Mouse (Mus musculus) neural tube, embryonic 13.5 days (tissue): Measurements from ENCODE around the gene Prkcb. TPM values are rescaled to one million over a fixed set of nuclear protein-coding genes. Genes with fewer than 3 reads are reported as not detected.

Source experiments
- ATAC-seq: fragments of 200-750 bp; cut with Nextera tagmentation; 2 replicates; pipeline ENCODE4 v1.8.0; 2017; ENCODE audit warnings: low read depth, mild to moderate bottlenecking, moderate TSS enrichment, moderate library complexity
- H3K27ac ChIP-seq: fragments of 300-500 bp; sonication (generic); replicated peaks from 2 replicates; pipeline ENCODE4 v1.5.1; 2015; ENCODE audit warnings: moderate library complexity, mild to moderate bottlenecking, inconsistent platforms
- H3K27me3 ChIP-seq: fragments of 300-500 bp; sonication (generic); 2 replicates; pipeline ENCODE4 v1.6.1; 2015; ENCODE audit warnings: mild to moderate bottlenecking, inconsistent platforms
- H3K36me3 ChIP-seq: fragments of 300-500 bp; sonication (generic); 2 replicates; pipeline ENCODE4 v1.6.1; 2015; ENCODE audit warnings: mild to moderate bottlenecking, inconsistent platforms
- H3K4me1 ChIP-seq: fragments of 300-500 bp; sonication (generic); replicated peaks from 2 replicates; pipeline ENCODE4 v1.6.1; 2015; ENCODE audit warnings: inconsistent platforms
- H3K4me2 ChIP-seq: fragments of 300-500 bp; sonication (generic); 2 replicates; pipeline ENCODE4 v1.6.1; 2015; ENCODE audit warnings: inconsistent platforms, mild to moderate bottlenecking, moderate library complexity
- H3K4me3 ChIP-seq: fragments of 300-500 bp; sonication (generic); 2 replicates; pipeline ENCODE4 v1.5.1; 2015; ENCODE audit warnings: mild to moderate bottlenecking, inconsistent platforms
- H3K9ac ChIP-seq: fragments of 300-500 bp; sonication (generic); 2 replicates; pipeline ENCODE4 v1.6.1; 2015; ENCODE audit warnings: moderate library complexity, mild to moderate bottlenecking, inconsistent platforms
- H3K9me3 ChIP-seq: fragments of 300-500 bp; sonication (generic); 2 replicates; pipeline ENCODE4 v1.6.1; 2016; ENCODE audit warnings: inconsistent platforms
- WGBS: fragments of 180-500 bp; shearing (Covaris S2); methylation state at CpG from one replicate; pipeline ENCODE4 v1.1.7; 2015; 5-methylcytosine and 5-hydroxymethylcytosine counted together
- polyA plus RNA-seq: library from polyadenylated mRNA; unstranded; fragments of >200 nt; fragmentation: Nextera tagmentation; extraction: Ambion mirVana; gene quantifications from 2 replicates; pipeline ENCODE4 v1.2.1, GENCODE M21; 2015

The Prkcb gene
- polyA plus RNA-seq, 1 experiment from 2014 or later: 52.9 TPM

- H3K27me3 ChIP-seq: no peaks in the 10 kb centered on the region
- H3K27ac ChIP-seq: no peak overlapping the region
- no peak overlapping the region for H3K4me3 ChIP-seq
- H3K9me3 ChIP-seq: no peaks in the 10 kb centered on the region
- WGBS: 85% methylated on average over 7 of the region's 7 CpGs
- H3K9ac ChIP-seq: no peak overlapping the region
- no peaks in the 10 kb centered on the region for H3K36me3 ChIP-seq
- H3K4me2 ChIP-seq: no peak overlapping the region
- no peak for ATAC-seq
- no peaks in the 10 kb centered on the region for H3K4me1 ChIP-seq
These were observed 31.8 kb upstream of the Prkcb start for GRCm38 (mm10) chr7:122256722-122257121.

DNA sequence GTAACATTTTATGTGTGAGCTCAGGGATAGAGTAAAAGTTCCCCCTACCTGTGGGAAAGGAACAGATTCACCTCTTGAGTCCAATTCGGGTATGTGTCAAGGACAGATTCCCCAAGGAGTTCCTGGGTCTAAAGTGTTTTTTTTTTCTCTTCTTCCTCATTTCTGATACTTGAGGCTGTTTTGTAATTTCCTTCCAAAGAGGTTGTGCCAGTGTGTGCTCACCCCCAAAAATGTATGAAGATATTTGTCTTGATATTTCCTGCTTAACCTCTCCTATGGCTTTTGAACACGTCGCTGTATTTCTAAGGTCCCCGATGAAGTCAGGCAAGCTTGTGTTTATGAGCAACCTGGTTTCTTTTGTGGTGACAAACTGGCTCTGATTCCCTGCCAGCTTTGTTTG lies 30.0 kb upstream of the Prkcb start:
- Histone ChIP-seq H3K4me2 (no peak overlapping the region), H3K9me3 (no peaks in the 10 kb centered on the region), H3K27me3 (no peaks in the 10 kb centered on the region), H3K9ac (no peak overlapping the region), H3K4me1 (no peaks in the 10 kb centered on the region), H3K36me3 (no peaks in the 10 kb centered on the region), H3K4me3 (no peak overlapping the region), H3K27ac (no peak overlapping the region)
- 80% methylated on average over 4 of the region's 4 CpGs for WGBS
- no peak for ATAC-seq

GRCm38 (mm10) chr7:122260055-122260602 lies 28.4 kb upstream of the Prkcb start:
- Histone ChIP-seq H3K36me3 (no peaks in the 10 kb centered on the region), H3K27ac (no peak overlapping the region), H3K4me3 (no peak overlapping the region), H3K27me3 (no peaks in the 10 kb centered on the region), H3K4me1 (no peaks in the 10 kb centered on the region), H3K9me3 (no peaks in the 10 kb centered on the region), H3K4me2 (no peak overlapping the region), H3K9ac (no peak overlapping the region)
- ATAC-seq: no peak
- 89% methylated on average over 5 of the region's 5 CpGs for WGBS

DNA sequence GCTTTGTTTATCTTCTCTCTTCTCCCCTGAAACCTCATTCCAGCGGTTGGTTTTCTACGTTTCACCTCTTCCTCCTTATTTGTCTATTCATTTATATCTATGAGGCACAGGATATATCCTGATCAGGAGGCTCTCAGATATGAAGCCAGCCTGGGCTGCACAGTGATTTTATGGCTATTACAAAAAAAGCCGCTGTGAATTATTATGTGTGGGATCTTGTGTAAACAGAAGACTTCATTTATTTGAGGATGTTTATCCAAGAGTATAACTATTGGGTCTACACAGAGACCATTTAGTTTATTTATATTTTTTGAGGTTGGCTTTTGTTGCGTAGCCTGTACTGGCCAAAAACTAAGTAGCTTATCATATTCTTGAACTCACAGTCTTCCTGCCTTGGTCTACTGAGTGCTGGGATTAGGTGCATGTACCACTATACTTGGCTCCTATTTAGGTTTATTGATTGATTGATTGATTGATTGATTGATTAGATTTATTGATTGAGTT lies 19.5 kb upstream of the Prkcb start:
- WGBS: 90% methylated on average over 4 of the region's 4 CpGs
- Histone ChIP-seq H3K27me3 (no peaks in the 10 kb centered on the region), H3K4me3 (no peak overlapping the region), H3K4me2 (no peak overlapping the region), H3K27ac (no peak overlapping the region), H3K9me3 (no peaks in the 10 kb centered on the region), H3K9ac (no peak overlapping the region), H3K4me1 (no peaks in the 10 kb centered on the region), H3K36me3 (no peaks in the 10 kb centered on the region)
- no peak for ATAC-seq

- H3K27me3 ChIP-seq: no peaks in the 10 kb centered on the region
- no peak overlapping the region for H3K27ac ChIP-seq
- no peak overlapping the region for H3K9ac ChIP-seq
These were observed 16.2 kb upstream of the Prkcb start for GRCm38 (mm10) chr7:122272334-122272733.

GRCm38 (mm10) chr7:122279580-122279979 lies 9.0 kb upstream of the Prkcb start:
- Histone ChIP-seq H3K4me1 (no peaks in the 10 kb centered on the region), H3K27ac (no peak overlapping the region), H3K36me3 (no peaks in the 10 kb centered on the region), H3K4me2 (no peak overlapping the region), H3K9ac (no peak overlapping the region), H3K4me3 (no peak overlapping the region), H3K9me3 (no peaks in the 10 kb centered on the region), H3K27me3 (0 out of 2 replicates have a peak, but pooled peaks cover 3% of the 10 kb centered on the region)
- no peak for ATAC-seq
- WGBS: 85% methylated on average over 9 of the region's 9 CpGs

More at GRCm38 (mm10) chr7:122272334-122272733, 16.2 kb upstream of the Prkcb start:
- 90% methylated on average over 2 of the region's 2 CpGs for WGBS
- Histone ChIP-seq H3K4me2 (no peak overlapping the region), H3K4me1 (no peaks in the 10 kb centered on the region), H3K9me3 (no peaks in the 10 kb centered on the region), H3K4me3 (no peak overlapping the region), H3K36me3 (no peaks in the 10 kb centered on the region)
- no peak for ATAC-seq

DNA sequence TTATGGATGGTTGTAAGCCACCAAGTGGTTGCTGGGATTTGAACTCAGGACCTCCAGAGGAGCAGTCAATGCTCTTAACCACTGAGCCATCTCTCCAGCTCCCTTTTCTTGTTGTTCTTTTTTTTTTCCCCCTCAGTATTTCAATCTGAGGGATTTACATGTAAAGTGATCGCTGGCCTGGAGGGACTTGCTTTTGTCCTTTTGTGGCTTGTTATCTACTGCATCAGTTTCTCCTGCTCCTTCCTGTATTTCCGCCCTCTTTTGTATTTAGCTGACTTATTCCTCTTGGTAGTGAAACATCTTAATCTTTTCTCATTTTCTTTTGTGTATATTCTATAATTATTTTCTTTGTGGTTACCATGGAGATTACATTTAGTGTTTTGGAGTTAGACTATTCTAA lies 8.2 kb upstream of the Prkcb start:
- Histone ChIP-seq H3K9me3 (no peaks in the 10 kb centered on the region), H3K9ac (no peak overlapping the region), H3K4me1 (no peaks in the 10 kb centered on the region), H3K27ac (no peak overlapping the region), H3K36me3 (no peaks in the 10 kb centered on the region), H3K4me2 (no peak overlapping the region), H3K4me3 (no peak overlapping the region), H3K27me3 (peaks cover 3% of the 10 kb centered on the region; the same call in 1 of the 2 replicates)
- no peak for ATAC-seq
- WGBS: 88% methylated on average over 2 of the region's 2 CpGs

DNA sequence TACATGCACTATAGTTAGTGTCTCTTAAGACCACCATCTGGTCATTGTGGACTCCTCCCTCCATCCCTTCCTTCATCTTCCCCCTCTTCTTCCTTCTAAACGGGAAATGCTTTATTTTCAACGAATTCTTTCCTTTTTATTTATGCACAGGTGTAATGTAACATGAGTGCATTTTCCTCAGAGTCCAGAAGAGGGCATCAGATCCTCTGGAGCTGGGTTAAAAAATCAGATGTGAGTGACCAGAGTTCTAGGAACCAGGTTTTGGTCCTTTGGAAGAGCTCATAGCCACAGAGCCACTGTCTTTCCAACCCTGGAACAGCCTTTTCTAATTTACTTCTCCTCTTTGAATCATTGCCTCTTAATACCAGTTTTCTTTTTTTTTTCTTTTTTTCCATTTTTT lies 6.0 kb upstream of the Prkcb start:
- no peak overlapping the region for H3K27ac ChIP-seq
- no peak overlapping the region for H3K4me2 ChIP-seq
- ATAC-seq: no peak
- H3K27me3 ChIP-seq: peaks cover 15% of the 10 kb centered on the region; the same call in 1 of the 2 replicates
- H3K9me3 ChIP-seq: no peaks in the 10 kb centered on the region
- H3K36me3 ChIP-seq: no peaks in the 10 kb centered on the region
- no peaks in the 10 kb centered on the region for H3K4me1 ChIP-seq
- H3K4me3 ChIP-seq: no peak overlapping the region
- H3K9ac ChIP-seq: no peak overlapping the region
- WGBS: 82% methylated on average over 2 of the region's 2 CpGs

DNA sequence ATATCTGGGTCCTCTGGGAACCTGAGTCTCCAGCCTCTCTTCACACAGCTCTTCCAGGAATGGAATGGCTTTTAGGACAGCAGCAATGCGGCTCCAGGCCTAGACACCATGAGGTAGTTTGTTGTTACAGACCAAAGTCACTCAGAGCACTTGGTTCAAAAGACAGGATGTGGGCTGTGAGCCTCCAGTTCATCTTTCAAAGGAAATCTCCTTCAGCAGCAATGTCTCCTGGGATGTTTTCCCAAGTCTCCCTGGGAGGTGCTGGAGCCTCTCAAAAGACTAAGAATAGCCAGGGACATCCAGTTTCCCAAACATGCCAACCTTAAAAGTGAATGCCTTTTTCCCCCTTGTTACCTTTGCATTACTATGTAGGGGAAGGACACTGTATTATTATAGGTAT lies 1.3 kb upstream of the Prkcb start:
- WGBS: 66% methylated on average over 1 of the region's 1 CpGs
- no peak for ATAC-seq

DNA sequence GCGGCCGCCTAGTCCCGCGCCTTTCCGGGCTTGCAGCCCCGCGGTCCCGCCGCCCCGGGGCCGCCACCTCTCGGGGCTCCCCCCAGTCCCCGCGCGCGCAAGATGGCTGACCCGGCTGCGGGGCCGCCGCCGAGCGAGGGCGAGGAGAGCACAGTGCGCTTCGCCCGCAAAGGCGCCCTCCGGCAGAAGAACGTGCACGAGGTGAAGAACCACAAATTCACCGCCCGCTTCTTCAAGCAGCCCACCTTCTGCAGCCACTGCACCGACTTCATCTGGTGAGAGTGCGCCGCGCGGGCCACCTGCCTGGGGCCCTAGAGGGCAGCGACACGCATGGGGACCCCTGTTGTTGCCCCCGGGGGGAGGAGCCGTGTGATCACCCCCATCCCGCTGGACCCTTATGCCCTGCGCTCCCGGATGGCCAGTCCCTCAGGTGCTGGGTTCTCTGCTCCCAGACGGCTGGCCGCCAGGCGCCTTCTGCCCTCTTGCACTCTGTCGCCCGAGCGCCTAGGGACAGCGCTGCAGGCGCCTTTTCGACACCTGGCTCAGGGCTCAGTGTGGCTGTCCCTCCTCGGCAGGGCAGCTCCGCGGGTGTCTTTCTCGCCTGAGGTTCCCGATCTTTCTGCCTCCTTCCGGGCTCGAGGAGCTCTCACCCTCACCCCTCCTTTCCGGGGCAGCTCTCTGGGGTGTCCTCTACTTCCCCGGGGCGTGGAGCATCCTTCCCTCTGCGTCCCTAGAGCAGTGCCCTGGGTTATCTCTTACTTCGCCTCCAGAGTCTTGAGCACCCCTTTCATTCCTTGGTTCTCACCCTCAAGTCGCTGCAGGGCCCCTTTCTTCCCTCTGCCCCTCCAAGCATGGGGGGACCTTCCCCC lies 926 bp downstream of the Prkcb start:
- peak; percentile 78 for ATAC-seq
- H3K9me3 ChIP-seq: no peaks in the 10 kb centered on the region
- H3K4me3 ChIP-seq: peak overlapping the region; percentile 67
- peaks cover 25% of the 10 kb centered on the region for H3K4me1 ChIP-seq
- H3K27me3 ChIP-seq: peaks cover 54% of the 10 kb centered on the region
- WGBS: under 1% methylated on average over 66 of the region's 66 CpGs
- H3K27ac ChIP-seq: peak overlapping the region; percentile 42
- H3K4me2 ChIP-seq: peak overlapping the region; percentile 85
- no peaks in the 10 kb centered on the region for H3K36me3 ChIP-seq
- peak overlapping the region; percentile 69 for H3K9ac ChIP-seq

More for the DNA sequence above, 1.3 kb upstream of the Prkcb start:
- H3K27ac ChIP-seq: no peak overlapping the region
- H3K9ac ChIP-seq: no peak overlapping the region
- no peak overlapping the region for H3K4me3 ChIP-seq
- H3K9me3 ChIP-seq: no peaks in the 10 kb centered on the region
- no peaks in the 10 kb centered on the region for H3K36me3 ChIP-seq
- H3K4me1 ChIP-seq: peaks cover 25% of the 10 kb centered on the region
- H3K4me2 ChIP-seq: no peak overlapping the region
- H3K27me3 ChIP-seq: peaks cover 54% of the 10 kb centered on the region

- H3K4me1 ChIP-seq: peaks cover 25% of the 10 kb centered on the region
- peak overlapping the region; percentile 67 for H3K4me3 ChIP-seq
- 9% methylated on average over 12 of the region's 12 CpGs for WGBS
- no peak overlapping the region for H3K27ac ChIP-seq
- peaks cover 54% of the 10 kb centered on the region for H3K27me3 ChIP-seq
- peak overlapping the region; percentile 69 for H3K9ac ChIP-seq
- no peaks in the 10 kb centered on the region for H3K36me3 ChIP-seq
- ATAC-seq: peak; percentile 33
- H3K9me3 ChIP-seq: no peaks in the 10 kb centered on the region
- peak overlapping the region; percentile 85 for H3K4me2 ChIP-seq
These were observed 1.6 kb downstream of the Prkcb start for GRCm38 (mm10) chr7:122290165-122290564.

DNA sequence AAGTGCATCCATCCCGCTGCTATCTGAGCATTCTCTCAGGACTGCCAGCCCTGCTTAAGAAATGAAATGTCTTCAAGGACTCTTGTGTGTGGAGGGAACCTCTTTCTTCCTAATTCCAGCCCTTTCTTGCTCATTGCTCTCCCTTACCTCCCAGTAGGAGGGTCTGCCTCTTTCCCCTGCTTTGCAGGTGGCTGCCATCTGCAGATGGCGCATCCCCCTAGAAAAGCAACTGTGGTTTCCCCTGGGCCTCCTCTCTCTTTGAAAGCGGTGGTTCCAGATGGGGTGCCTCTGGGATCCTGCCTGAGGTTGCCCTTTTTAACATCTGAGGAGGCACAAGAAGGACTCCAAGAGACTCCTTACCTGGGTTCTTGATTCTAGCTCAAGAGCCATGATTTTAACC lies 2.2 kb downstream of the Prkcb start:
- ATAC-seq: no peak
- Histone ChIP-seq H3K9me3 (no peaks in the 10 kb centered on the region), H3K4me1 (peaks cover 25% of the 10 kb centered on the region), H3K4me3 (peak overlapping the region; percentile 67), H3K27ac (no peak overlapping the region), H3K4me2 (peak overlapping the region; percentile 85), H3K27me3 (peaks cover 49% of the 10 kb centered on the region), H3K36me3 (no peaks in the 10 kb centered on the region), H3K9ac (0 out of 2 replicates have a peak overlapping the region, but pooled peaks have one; percentile 32)
- WGBS: 62% methylated on average over 3 of the region's 3 CpGs
